18 mouse cellular contexts compared by ENCODE assay signal in genomic region chr5:80706645-80707056, GRCm38 (mm10).
DNase-seq lines count a peak whose midpoint lies in the region; ATAC-seq lines count a peak whose summit lies in the region.
"Had no signal": no experiment of that assay in that cellular context is flagged by ENCODE, and none has a peak within 500 bp of the region (broad histone marks: within the 10 kb centered on the region; RNA-seq: fewer than 3 reads in every experiment).

No protein-coding gene starts in this region.

- H3K27me3 ChIP-seq in forebrain, embryonic 13.5 days: no peaks in the 10 kb centered on the region
- H3K27me3 ChIP-seq: forebrain, embryonic 12.5 days; hindbrain, embryonic 12.5 days; lung, embryonic 15.5 days; midbrain, embryonic 15.5 days had no signal

- 79% methylated on average over 8 of the region's 8 CpGs for WGBS in forebrain, embryonic 13.5 days

- H3K4me2 ChIP-seq in forebrain, embryonic 13.5 days: no peak overlapping the region
- H3K4me2 ChIP-seq: forebrain, embryonic 12.5 days; hindbrain, embryonic 12.5 days; lung, embryonic 15.5 days; midbrain, embryonic 15.5 days had no signal

- intact Hi-C loops in heart, postnatal 10 days (cut with DNase I): no loop called here
- intact Hi-C loops in left cerebral cortex, postnatal 36 days (cut with DNase I): no loop called here

- no peak overlapping the region for H3K9ac ChIP-seq in forebrain, embryonic 13.5 days
- H3K9ac ChIP-seq: forebrain, embryonic 12.5 days; hindbrain, embryonic 12.5 days; lung, embryonic 15.5 days; midbrain, embryonic 15.5 days had no signal

- DNase-seq in 3134 (ENCODE audit: extremely low read depth, insufficient read length, low spot score) (peak; percentile 7), ES-CJ7 (ENCODE audit: low read depth, low spot score) (peak; percentile 8)
- DNase-seq in heart, adult 8-10 months (ENCODE audit: low spot score): peak; percentile 26
- peak; percentile 65 to 66 for DNase-seq in heart, postnatal 10 days
- DNase-seq in kidney, postnatal 10 days: no peak
- no peak for DNase-seq in layer of hippocampus, postnatal 25 days (ENCODE audit: extremely low spot score in 1 of 2, low spot score in 1 of 2)
- no peak for DNase-seq in left cerebral cortex, postnatal 36 days (ENCODE audit: low spot score in 2 of 2)
- DNase-seq: adrenal gland, adult 2 months; cerebellum, adult 18-20 months; kidney, postnatal 14 days; right cerebral cortex, postnatal 14 days had no signal

- H3K36me3 ChIP-seq in forebrain, embryonic 13.5 days (ENCODE audit: poor library complexity, severe bottlenecking): no peaks in the 10 kb centered on the region
- H3K36me3 ChIP-seq: forebrain, embryonic 12.5 days; hindbrain, embryonic 12.5 days; lung, embryonic 15.5 days; midbrain, embryonic 15.5 days had no signal

- H3K9me3 ChIP-seq in forebrain, embryonic 13.5 days (replicated peaks): no peaks in the 10 kb centered on the region
- H3K9me3 ChIP-seq: forebrain, embryonic 12.5 days; hindbrain, embryonic 12.5 days; lung, embryonic 15.5 days; midbrain, embryonic 15.5 days had no signal

- no peaks in the 10 kb centered on the region for H3K4me1 ChIP-seq in forebrain, embryonic 13.5 days
- H3K4me1 ChIP-seq: forebrain, embryonic 12.5 days; hindbrain, embryonic 12.5 days; lung, embryonic 15.5 days; midbrain, embryonic 15.5 days had no signal

- H3K27ac ChIP-seq in forebrain, embryonic 13.5 days: no peak overlapping the region
- H3K27ac ChIP-seq: forebrain, embryonic 12.5 days; hindbrain, embryonic 12.5 days; lung, embryonic 15.5 days; midbrain, embryonic 15.5 days had no signal

- no peak overlapping the region for H3K4me3 ChIP-seq in forebrain, embryonic 13.5 days
- H3K4me3 ChIP-seq: forebrain, embryonic 12.5 days; hindbrain, embryonic 12.5 days; lung, embryonic 15.5 days; midbrain, embryonic 15.5 days had no signal

- no peak for ATAC-seq in forebrain, embryonic 13.5 days
- ATAC-seq: CD4-positive, CD25-positive, alpha-beta regulatory T cell, adult 4 months; intestine, postnatal 0 days; midbrain, embryonic 15.5 days had no signal

Comparison
In these comparisons a context has a peak if more than half of its experiments do, and no peak if none do; other contexts are left out.
1. DNase-seq: peak in 3134 (single experiment), ES-CJ7 (single experiment), heart, adult 8-10 months (single experiment) and heart, postnatal 10 days (2 of 2); none in kidney, postnatal 10 days (single experiment), layer of hippocampus, postnatal 25 days (0 of 2) and left cerebral cortex, postnatal 36 days (0 of 2).